Mouse (Mus musculus): ENCODE measurements at regions not wholly inside any gene's neighbourhood (a gene's known extent, or its start where the extent isn't known, plus 50 kb on each side); places are given as distances from the start of the nearest gene placed in this dataset.

DNA sequence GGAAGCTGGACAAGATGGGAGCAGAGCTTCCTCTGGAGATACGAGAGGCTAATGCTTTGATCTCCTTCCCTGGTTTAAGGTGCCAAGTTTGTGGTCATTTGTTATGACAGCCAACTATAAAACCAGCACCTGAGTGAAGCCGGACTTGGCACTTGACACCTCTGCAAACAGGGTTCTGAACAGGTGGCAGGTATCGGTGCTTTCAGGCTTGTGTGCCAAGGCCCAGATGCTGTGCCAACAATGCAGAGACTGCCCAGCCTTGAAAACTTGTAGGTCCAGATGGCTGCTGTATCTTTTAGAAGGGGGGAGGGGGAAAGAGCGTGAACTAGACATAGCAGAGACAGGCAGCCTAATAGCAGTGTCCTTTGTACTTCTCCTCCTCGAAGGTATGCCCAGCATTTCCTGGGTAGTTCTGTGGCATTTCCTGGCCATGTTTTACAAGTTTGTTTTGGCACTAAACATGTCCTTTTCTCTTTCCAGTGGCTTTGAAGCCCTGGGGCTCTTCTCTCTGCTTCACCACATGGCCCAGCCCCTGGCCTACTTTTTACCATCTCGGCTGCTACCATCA, 196.3 kb upstream of the Maf start:
- no peak for ATAC-seq (ENCODE audit: extremely low read depth, insufficient number of reproducible peaks, low FRiP score, poor library complexity, severe bottlenecking)

DNA sequence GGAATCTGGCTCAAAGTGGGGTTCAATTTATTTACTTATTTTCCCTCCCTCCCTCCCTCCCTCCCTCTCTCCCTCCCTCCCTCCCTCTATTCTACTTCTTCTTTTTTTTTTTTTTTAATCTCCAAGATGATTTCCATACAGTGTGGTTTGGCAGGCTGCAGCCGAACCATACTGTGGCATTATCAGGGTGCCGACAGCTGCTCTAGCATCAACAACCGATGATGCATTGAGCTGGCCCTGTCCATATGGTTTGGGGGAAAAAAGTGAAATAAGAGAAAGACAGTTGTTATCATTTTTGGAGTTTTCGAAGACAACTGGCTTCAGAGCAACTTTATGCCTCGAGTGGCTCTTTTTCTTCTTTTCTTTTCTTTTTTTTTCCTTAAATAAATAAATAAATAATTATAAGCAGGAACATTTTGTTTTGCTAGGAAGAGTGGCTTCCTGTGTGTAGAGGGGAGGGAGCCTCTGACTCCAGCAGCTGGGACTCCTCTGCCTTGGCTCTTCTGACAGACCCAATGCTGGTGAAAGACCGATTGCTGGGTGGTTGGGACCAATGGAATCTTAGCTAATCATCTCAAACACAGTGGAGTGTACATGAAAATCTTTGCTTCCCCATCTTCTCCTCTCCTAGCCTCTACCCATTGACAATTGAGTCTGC, 190.1 kb upstream of the Maf start:
- no peak for ATAC-seq (ENCODE audit: extremely low read depth, insufficient number of reproducible peaks, low FRiP score, poor library complexity, severe bottlenecking)

DNA sequence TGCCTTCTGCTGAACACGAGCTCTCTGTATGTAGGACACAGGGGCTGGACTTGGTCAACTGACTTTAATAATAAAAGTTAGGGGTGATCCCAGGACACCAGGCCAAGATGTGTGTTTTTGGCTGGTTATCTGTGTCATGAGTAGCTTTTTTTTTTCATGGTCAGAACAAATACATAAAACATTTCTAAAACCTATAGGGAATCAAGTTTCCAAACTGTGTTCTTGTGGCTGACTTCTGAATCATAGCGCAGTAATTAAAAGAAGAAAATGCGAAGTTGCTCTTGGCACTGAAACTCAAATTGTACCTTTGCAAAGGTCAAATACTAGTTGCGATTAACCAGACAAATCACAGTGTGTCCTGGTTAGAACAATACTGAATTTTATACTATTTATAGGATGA, 189.5 kb upstream of the Maf start:
- ATAC-seq (ENCODE audit: extremely low read depth, insufficient number of reproducible peaks, low FRiP score, poor library complexity, severe bottlenecking), result no peak

DNA sequence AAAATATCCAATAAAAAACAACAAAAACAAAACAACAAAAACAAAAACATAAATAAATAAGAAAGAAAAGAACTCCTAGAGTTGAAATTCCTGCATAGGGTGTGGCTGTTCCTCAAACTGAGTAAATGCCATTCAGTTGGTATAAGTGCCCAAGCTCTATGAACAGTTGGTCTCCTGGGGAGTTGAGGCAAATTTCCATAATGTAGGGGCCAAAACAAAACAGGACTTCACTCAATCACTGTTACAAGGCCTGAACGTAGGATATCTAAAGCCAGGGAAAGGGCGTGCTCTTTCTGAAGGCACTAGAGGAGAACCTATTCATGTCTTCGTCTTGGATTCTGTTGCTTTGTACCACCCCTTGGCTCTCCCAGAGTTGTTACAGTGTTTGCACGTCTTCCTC, 188.5 kb upstream of the Maf start:
- ATAC-seq (ENCODE audit: extremely low read depth, insufficient number of reproducible peaks, low FRiP score, poor library complexity, severe bottlenecking), result no peak

DNA sequence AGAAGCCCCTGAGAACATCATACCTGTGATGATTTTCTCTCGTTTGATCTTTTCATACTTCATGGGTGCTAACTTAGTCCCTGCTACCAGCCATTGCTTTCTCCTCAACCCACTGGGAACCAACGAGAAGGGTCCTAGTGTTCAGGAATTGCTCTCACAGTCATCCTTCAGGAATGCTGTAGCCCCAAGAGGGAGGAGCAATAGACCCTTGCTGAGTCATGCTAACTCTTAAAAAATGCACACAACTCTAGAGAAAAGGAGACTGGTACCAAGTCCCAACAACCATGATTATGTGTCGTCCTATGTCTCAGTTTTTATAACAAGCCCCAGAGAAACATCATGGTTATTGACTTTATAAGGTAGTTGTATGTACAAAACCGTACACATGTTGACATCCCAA, 180.7 kb upstream of the Maf start:
- no peak for ATAC-seq (ENCODE audit: extremely low read depth, insufficient number of reproducible peaks, low FRiP score, poor library complexity, severe bottlenecking)

DNA sequence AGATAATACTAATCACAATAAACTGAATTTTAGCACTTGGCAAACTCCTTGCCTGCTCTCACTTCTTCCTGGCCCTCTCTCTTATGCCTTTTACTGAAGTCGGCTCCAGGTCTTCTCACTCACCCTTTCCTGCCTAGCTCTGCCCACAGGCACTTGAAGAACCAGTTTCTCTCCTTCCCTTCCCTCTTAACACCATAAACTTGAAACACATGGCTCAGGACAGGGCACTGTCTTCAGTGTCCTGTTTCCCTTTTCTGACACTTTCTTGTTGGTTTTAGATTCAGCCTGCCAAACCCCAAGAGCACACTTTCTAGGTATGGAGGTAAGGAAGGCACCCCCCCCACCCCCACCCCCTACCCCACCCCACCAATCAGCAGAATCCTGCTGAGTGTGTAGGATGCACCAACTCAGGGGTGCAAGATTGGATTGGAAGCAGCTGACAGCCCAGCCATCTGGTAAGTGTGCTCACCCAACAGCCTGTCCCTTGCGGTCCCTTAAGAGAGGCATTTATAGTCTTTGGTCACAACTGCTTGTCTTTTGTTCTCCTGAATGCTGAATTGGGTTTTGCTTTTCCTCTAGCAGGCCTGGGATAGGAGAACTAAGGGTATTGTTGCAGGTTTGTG, 177.6 kb upstream of the Maf start:
- no peak for ATAC-seq (ENCODE audit: extremely low read depth, insufficient number of reproducible peaks, low FRiP score, poor library complexity, severe bottlenecking)

DNA sequence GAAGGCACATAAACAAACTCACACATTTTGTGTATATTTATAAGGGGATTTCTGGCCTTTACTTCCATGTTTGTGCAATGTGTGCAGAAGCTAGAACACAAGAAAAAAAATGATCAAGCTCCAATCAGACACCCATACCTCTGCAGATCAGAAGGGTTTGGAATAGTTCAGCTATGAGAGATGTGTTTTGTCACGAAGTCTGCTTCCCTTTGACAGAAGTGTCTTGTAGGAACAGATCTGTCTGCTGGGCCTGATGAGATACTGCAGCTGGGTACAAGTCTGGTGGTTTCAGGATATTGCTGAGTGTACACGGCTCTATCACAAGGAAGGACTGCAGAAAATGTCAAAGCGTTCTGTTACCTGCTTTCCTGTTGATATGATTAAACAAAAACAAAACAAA, 176.2 kb upstream of the Maf start:
- no peak for ATAC-seq (ENCODE audit: extremely low read depth, insufficient number of reproducible peaks, low FRiP score, poor library complexity, severe bottlenecking)

DNA sequence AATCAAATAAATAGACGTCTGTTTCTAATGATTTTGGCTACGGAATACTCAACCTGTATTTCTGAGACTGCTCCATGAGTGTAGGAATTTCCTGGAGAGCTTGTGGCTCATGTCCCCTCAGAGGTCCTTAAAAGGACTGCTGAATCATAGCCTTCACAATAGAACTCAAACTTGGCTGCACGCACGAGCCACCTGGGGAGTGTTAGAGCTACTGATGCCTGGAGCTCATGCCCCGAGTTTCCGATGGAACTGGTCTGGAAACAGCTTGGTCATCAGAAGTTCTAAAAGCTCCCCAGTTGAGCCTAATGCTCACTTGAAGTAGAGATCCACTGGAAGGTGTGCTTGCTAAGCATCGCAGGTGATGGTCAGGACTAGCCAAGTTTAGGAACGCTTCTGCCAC, 174.3 kb upstream of the Maf start:
- ATAC-seq (ENCODE audit: extremely low read depth, insufficient number of reproducible peaks, low FRiP score, poor library complexity, severe bottlenecking), result no peak

DNA sequence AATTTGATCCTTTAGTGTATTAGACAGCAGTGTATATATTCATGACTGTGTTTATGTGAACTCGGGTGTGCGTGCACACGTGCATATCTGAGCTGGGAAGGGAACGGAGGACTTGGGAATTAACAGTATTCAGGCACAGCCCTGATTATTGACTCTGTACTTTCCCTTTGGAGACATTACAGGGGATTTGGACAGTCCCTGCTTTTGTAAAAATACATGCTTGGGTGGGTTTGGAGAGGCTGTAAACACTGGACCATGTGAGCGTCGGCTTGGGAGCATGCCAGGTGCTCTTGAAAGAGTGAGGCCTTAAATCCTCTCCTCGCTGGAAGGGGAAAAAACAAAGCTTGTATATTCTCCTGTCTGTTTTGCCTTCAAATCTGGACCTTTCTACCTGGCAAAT, 167.2 kb upstream of the Maf start:
- no peak for ATAC-seq (ENCODE audit: extremely low read depth, insufficient number of reproducible peaks, low FRiP score, poor library complexity, severe bottlenecking)

DNA sequence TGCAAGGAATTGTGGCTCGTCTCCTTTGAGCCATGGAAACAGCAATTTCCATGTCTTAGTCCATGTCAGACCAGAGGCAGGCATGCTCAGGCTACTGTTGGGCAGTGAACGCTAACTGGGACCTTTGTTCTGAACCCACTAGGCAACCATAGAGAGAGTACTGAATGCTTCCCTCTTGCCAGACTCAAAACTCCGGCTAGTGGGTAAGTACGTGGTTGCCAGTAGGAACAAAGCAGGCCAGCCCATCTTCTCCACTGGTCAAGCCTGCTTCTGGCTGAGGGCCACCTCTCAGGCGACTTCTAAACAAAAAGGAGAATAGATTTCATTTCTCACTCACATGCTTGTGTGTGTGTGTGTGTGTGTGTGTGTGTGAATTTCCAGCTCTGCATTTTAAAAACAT, 163.8 kb upstream of the Maf start:
- ATAC-seq (ENCODE audit: extremely low read depth, insufficient number of reproducible peaks, low FRiP score, poor library complexity, severe bottlenecking), result no peak

DNA sequence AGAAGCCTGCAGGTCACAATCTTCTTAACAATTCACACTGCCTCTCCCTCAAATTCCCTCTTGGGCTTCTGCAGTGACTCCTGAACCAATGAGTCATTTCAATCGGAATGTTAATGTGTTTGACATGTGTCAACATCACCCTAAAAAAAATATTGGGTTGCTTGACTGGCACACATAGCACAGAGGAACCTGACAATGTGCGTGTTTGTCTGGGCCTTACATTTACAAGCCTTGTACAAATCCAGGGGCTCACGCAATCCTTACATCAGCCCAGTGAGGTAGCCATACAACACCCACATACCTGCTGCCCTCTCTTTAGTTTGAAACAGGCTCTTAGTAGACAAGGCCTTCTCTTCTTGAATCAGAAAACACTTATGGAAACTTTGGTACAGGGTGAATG, 153.8 kb upstream of the Maf start:
- ATAC-seq (ENCODE audit: extremely low read depth, insufficient number of reproducible peaks, low FRiP score, poor library complexity, severe bottlenecking), result no peak

DNA sequence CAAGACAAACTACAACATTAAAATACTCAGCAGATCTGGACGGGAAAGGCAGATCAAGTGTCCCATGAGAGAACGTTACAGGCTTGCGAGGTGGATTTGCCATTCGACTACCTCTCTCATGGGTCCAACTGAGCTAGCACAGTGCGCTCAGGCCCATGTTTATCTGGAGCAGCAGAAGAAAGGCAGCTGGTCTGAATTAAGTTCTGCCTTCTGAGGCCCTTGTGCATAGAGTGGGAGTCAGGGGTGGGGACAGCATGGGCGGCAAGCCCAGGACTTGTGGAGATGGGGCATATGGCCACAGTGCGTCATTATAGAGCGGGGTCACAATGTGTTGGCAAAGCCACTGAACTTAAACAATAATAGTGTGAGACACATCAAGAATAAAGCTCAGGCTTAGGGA, 151.8 kb upstream of the Maf start:
- ATAC-seq (ENCODE audit: extremely low read depth, insufficient number of reproducible peaks, low FRiP score, poor library complexity, severe bottlenecking), result no peak

DNA sequence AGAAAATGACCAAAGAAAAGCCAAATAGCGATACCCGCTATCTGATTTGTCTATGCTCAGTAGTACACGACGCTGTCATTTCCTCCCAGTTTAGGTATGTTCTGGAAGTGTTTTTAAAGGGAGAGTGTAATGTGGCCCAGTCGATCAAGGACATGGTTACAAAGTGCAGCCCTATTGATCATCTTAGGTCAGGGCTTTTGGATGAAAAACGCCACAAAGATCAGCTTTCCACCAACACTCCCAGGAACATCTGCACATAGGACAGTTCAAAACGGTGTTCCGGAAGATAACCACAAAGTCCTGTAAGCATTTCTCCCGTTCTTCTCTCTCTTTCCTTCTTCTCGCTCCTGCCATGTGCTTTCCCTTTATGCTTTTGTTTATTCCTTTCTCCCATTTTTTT, 149.2 kb upstream of the Maf start:
- no peak for ATAC-seq (ENCODE audit: extremely low read depth, insufficient number of reproducible peaks, low FRiP score, poor library complexity, severe bottlenecking)

DNA sequence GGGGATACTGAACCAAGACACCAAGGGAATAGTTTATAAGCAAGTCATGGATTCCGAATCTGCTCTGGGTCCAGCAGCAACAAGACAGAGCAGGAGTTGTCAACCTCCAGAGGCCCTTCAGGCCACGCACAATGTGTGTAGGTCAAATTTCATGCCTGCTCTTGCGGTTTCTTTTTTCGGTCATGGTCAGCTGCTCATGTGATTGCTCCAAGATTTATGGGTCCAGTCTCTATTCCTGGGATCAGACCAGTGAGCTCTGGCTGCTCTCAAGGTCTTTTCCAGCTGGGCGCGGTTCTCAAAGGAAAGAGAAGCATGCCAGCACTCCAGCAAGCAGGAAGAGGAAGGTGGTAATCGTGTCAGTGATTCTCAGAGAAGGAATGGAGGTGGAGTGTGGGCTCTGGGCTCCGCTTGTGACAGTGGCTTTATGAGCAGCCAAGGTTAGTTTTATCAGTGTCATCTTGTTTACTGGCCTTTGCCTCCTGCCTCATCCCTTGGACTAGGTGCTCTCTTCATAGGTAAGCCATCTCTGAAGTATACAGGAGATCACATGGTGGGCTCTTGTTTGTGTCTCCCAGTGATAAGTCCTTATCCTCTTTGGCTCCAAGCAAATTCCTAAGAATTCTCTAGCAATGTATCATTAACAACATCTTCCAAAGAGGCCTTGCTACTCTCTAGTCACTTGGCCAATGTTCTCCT, 148.5 kb upstream of the Maf start:
- ATAC-seq (ENCODE audit: extremely low read depth, insufficient number of reproducible peaks, low FRiP score, poor library complexity, severe bottlenecking), result no peak

DNA sequence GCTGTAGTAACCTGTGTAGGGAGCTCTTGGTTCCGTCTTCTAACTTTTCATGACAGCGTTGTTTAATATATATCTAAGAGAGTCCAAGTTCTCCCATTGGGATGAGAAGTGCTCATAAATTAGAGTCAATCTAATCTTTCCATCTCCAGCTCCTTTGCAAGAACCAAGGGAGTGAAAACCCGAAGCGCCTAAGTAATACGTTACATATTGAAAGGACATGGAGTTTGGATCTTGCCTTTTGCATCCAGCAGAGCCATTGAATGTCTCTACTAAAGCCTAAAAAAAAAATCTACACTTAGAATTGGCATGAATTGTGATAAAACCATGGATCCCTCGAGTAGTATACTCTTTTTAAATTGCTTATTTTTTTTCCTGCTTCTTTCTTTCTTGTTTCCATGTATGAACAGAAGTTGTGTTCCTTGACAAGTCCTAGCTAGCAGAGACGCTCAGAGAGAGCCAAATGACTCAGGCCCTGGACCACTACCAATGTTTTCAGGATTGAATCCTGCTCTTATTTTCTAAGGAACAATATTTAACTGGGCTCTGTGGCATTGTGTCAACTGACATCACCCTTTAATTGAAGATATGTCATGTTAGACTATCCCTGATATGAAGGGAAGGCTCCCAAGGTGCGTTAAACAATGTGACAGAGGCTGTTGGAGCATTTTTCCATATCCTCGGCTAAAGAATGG, 146.8 kb upstream of the Maf start:
- no peak for ATAC-seq (ENCODE audit: extremely low read depth, insufficient number of reproducible peaks, low FRiP score, poor library complexity, severe bottlenecking)

DNA sequence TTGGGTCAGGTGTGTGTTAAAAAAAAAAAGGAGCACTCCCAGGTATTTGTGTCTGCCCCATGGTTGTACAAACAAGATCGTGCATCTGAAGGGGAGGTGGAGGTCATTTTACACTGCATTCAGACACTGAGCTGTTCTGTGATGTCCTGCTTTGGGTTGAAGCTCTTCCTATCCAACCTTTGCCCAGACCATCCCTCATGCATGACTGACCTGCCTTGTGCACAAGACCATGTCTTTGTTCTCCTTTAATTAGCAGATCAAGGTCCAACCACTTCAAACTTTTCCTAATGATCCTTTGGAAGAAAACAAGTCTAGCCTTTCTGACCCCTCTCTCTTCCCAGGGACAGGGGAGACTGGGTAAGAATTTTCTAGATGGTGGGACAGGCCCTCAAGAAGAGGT, 143.0 kb upstream of the Maf start:
- no peak for ATAC-seq (ENCODE audit: extremely low read depth, insufficient number of reproducible peaks, low FRiP score, poor library complexity, severe bottlenecking)

DNA sequence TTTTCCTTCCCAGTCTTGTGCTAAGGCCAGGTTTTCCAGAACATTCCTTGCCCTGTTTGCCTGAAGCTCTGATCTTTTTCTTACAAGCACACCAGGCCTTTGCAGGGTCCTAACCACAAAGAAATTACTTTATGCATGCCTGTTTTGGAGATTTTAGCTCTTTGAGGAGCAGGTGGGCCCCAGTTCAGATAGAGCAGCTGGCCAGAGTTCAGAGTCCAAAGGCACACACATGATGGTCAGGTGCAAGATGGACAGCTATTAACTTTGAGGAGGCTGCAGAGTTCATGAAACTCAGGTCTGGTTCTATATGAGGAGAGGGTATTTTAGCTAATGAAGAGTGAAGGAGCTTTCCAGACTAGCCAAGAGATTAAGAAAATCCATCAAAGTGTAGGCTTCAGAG, 125.8 kb upstream of the Maf start:
- no peak for ATAC-seq (ENCODE audit: extremely low read depth, insufficient number of reproducible peaks, low FRiP score, poor library complexity, severe bottlenecking)

DNA sequence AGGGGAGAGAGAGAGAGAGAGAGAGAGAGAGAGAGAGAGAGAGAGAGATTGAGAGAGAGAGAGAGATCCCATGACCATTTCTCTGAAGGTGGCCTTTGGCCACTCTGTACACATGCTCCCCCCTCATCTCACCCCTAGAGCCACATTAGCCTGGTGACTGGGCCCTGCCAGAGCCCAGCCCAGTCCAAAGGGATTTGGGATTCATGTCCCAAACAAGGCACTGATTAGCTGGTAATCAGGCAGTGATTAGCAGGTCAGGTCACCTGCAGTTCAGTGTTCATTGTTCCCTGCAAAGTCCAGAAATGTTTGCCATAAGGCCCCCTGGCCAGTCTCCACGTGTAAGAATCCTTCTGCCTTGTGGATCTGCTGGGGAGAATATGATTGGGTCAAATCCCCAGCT, 124.1 kb upstream of the Maf start:
- ATAC-seq (ENCODE audit: extremely low read depth, insufficient number of reproducible peaks, low FRiP score, poor library complexity, severe bottlenecking), result no peak

DNA sequence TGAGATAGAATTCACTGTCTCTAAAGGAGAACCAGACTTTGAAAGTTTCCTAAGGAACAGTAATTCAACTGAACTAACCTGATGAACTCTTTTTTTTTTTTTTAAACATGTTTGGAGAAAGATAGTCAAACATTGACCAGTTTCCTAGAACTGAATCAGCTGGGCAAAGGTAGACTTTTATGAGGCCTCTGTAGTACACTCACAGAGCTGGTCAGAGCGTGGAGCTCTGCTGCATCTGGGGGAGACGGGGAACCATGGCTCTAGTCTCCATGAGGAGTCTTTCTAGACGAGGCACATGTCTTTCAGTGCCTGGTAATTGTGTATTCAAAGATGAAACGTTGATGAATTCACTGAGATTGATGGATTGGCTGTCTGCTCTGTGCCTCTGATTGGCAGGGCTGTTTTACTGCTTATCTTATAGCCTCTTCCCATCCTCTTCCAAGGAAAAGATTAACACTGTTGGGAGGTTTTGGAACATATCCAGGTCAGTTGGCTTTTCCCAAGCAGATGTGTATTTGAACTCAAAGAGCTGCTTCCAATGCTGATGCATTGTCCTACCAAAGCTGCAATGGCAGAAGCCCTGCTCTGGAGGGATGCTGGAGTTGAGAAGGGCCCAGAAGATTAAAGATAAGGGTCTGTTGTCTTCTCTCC, 122.5 kb upstream of the Maf start:
- ATAC-seq (ENCODE audit: extremely low read depth, insufficient number of reproducible peaks, low FRiP score, poor library complexity, severe bottlenecking), result no peak

All from neutrophil, adult 5-6 weeks (primary cell).